Mouse (Mus musculus): ENCODE data around the gene Kctd14. TPM values are rescaled to one million over a fixed set of nuclear protein-coding genes. Genes with fewer than 3 reads are reported as not detected.
"Not testable (repeated sequence)": the region's sequence is repeated elsewhere in the genome, so short reads cannot be mapped to it uniquely, and the experiment has no call there.

Kctd14 gene
- not detected for polyA plus RNA-seq (2012; fragmentation: generic; extraction: Trizol)
- long read RNA-seq, experiment 1, partial matches to known transcripts: 0 of 1 reads
- long read RNA-seq, experiment 1, other reads (novel, unspliced or antisense): 1 of 1 reads
- long read RNA-seq, experiment 2: 0 reads

DNA sequence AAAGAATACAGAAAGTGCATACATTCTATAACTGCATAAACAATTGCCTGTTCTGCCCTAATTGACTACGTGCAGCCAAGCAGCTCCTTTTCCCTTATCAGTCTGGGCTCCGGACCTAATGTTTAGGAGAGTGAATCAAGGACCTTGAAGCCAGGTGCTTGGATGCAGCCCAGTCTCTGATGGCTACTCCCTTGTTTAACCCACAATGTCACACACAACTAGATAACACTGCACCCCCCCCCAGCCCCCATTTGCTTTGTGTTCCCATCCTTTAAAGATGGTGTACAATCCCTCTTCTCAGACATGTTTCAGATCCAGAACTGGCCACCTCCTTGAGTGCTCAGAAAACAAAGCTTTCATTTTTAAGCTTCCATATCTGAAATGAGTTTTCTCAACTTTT is at the start of gene Kctd14:
Gene Kctd14 (plus strand): TSS at position 301 of the 400 bp plus-strand sequence.
- H3K79me3 ChIP-seq (ENCODE audit: low read depth); H3K27me3 ChIP-seq (ENCODE audit: control insufficient read depth, insufficient read depth, insufficient read length); H3ac ChIP-seq (ENCODE audit: control insufficient read depth, insufficient read length, low read depth); H3K79me2 ChIP-seq (ENCODE audit: control insufficient read depth, insufficient read depth); H3K4me3 ChIP-seq (ENCODE audit: insufficient read depth, poor library complexity, severe bottlenecking); H3K36me3 ChIP-seq (ENCODE audit: control insufficient read depth, insufficient read depth): not testable (repeated sequence)

GRCm38 (mm10) chr7:97407145-97407544 is 44.0 kb upstream of the Kctd14 start:
- H3ac ChIP-seq (ENCODE audit: control insufficient read depth, insufficient read length, low read depth): no peak overlapping the region
- H3K79me3 ChIP-seq (ENCODE audit: low read depth): peaks cover 11% of the 10 kb centered on the region
- H3K79me2 ChIP-seq (ENCODE audit: control insufficient read depth, insufficient read depth): peaks cover 33% of the 10 kb centered on the region
- no peaks in the 10 kb centered on the region for H3K27me3 ChIP-seq (ENCODE audit: control insufficient read depth, insufficient read depth, insufficient read length)
- no peak overlapping the region for H3K4me3 ChIP-seq (ENCODE audit: insufficient read depth, poor library complexity, severe bottlenecking)
- peaks cover 3% of the 10 kb centered on the region for H3K36me3 ChIP-seq (ENCODE audit: control insufficient read depth, insufficient read depth)
- TF ChIP-seq MYOD1 (IDR thresholded peaks at IDR 0.05; ENCODE audit: control insufficient read depth, insufficient read length, low read depth) (no peak), CTCF (IDR thresholded peaks at IDR 0.05; ENCODE audit: control insufficient read depth, insufficient read depth, insufficient read length) (no peak), CEBPB (IDR thresholded peaks at IDR 0.05; ENCODE audit: low read depth) (no peak), FOSL1 (IDR thresholded peaks at IDR 0.05; ENCODE audit: insufficient read depth, low read length, poor library complexity, severe bottlenecking) (no peak), MAX (IDR thresholded peaks at IDR 0.05) (no peak), MYOG (IDR thresholded peaks at IDR 0.05; ENCODE audit: control insufficient read depth, extremely low read depth, insufficient read length) (no peak), USF1 (IDR thresholded peaks at IDR 0.05; ENCODE audit: low read depth) (no peak)

- Histone ChIP-seq H3K27me3 (ENCODE audit: control insufficient read depth, insufficient read depth, insufficient read length) (no peaks in the 10 kb centered on the region), H3K36me3 (ENCODE audit: control insufficient read depth, insufficient read depth) (peaks cover 3% of the 10 kb centered on the region), H3K4me3 (ENCODE audit: insufficient read depth, poor library complexity, severe bottlenecking) (no peak overlapping the region), H3K79me3 (ENCODE audit: low read depth) (no peaks in the 10 kb centered on the region), H3ac (ENCODE audit: control insufficient read depth, insufficient read length, low read depth) (no peak overlapping the region), H3K79me2 (ENCODE audit: control insufficient read depth, insufficient read depth) (no peaks in the 10 kb centered on the region)
- TF ChIP-seq MAX (IDR thresholded peaks at IDR 0.05): no peak
- TF ChIP-seq MYOD1 (IDR thresholded peaks at IDR 0.05; ENCODE audit: control insufficient read depth, insufficient read length, low read depth): no peak
- no peak for TF ChIP-seq FOSL1 (IDR thresholded peaks at IDR 0.05; ENCODE audit: insufficient read depth, low read length, poor library complexity, severe bottlenecking)
- TF ChIP-seq CTCF (IDR thresholded peaks at IDR 0.05; ENCODE audit: control insufficient read depth, insufficient read depth, insufficient read length): no peak
- no peak for TF ChIP-seq CEBPB (IDR thresholded peaks at IDR 0.05; ENCODE audit: low read depth)
- no peak for TF ChIP-seq USF1 (IDR thresholded peaks at IDR 0.05; ENCODE audit: low read depth)
- TF ChIP-seq MYOG (IDR thresholded peaks at IDR 0.05; ENCODE audit: control insufficient read depth, extremely low read depth, insufficient read length): no peak
Observed at GRCm38 (mm10) chr7:97411106-97411505, 40.0 kb upstream of the Kctd14 start.

- Histone ChIP-seq H3K79me2 (ENCODE audit: control insufficient read depth, insufficient read depth) (no peaks in the 10 kb centered on the region), H3K27me3 (ENCODE audit: control insufficient read depth, insufficient read depth, insufficient read length) (no peaks in the 10 kb centered on the region), H3K4me3 (ENCODE audit: insufficient read depth, poor library complexity, severe bottlenecking) (no peak overlapping the region), H3K36me3 (ENCODE audit: control insufficient read depth, insufficient read depth) (peaks cover 3% of the 10 kb centered on the region), H3ac (ENCODE audit: control insufficient read depth, insufficient read length, low read depth) (no peak overlapping the region), H3K79me3 (ENCODE audit: low read depth) (no peaks in the 10 kb centered on the region)
- TF ChIP-seq CEBPB (IDR thresholded peaks at IDR 0.05; ENCODE audit: low read depth) (no peak), CTCF (IDR thresholded peaks at IDR 0.05; ENCODE audit: control insufficient read depth, insufficient read depth, insufficient read length) (no peak), FOSL1 (IDR thresholded peaks at IDR 0.05; ENCODE audit: insufficient read depth, low read length, poor library complexity, severe bottlenecking) (no peak), USF1 (IDR thresholded peaks at IDR 0.05; ENCODE audit: low read depth) (no peak), MYOD1 (IDR thresholded peaks at IDR 0.05; ENCODE audit: control insufficient read depth, insufficient read length, low read depth) (no peak), MYOG (IDR thresholded peaks at IDR 0.05; ENCODE audit: control insufficient read depth, extremely low read depth, insufficient read length) (no peak), MAX (IDR thresholded peaks at IDR 0.05) (no peak)
Observed at GRCm38 (mm10) chr7:97411575-97411974, 39.5 kb upstream of the Kctd14 start.

DNA sequence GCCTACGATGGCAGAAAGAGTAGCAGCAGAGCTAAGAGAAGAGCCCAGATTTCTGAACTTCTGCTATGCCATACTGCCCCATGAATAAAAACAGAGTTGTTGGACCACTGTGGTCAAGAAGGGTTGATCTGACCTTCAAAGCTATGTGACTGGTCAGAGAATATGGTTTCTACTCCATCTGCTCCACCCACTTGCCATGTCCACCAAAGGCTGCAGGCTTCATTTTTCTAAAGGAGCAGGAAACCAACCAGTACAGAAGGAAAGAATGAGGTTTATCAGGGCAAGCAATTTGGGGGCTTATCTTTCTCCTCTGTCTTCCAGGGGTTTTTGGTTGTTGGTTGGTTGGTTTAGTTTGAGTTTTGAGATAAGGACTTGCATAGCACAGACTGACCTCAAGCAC is 37.1 kb upstream of the Kctd14 start:
- Histone ChIP-seq H3K27me3 (ENCODE audit: control insufficient read depth, insufficient read depth, insufficient read length) (no peaks in the 10 kb centered on the region), H3K79me2 (ENCODE audit: control insufficient read depth, insufficient read depth) (no peaks in the 10 kb centered on the region), H3ac (ENCODE audit: control insufficient read depth, insufficient read length, low read depth) (no peak overlapping the region), H3K79me3 (ENCODE audit: low read depth) (no peaks in the 10 kb centered on the region), H3K36me3 (ENCODE audit: control insufficient read depth, insufficient read depth) (peaks cover 3% of the 10 kb centered on the region), H3K4me3 (ENCODE audit: insufficient read depth, poor library complexity, severe bottlenecking) (no peak overlapping the region)
- TF ChIP-seq MYOG (IDR thresholded peaks at IDR 0.05; ENCODE audit: control insufficient read depth, extremely low read depth, insufficient read length) (no peak), CEBPB (IDR thresholded peaks at IDR 0.05; ENCODE audit: low read depth) (no peak), CTCF (IDR thresholded peaks at IDR 0.05; ENCODE audit: control insufficient read depth, insufficient read depth, insufficient read length) (no peak), MYOD1 (IDR thresholded peaks at IDR 0.05; ENCODE audit: control insufficient read depth, insufficient read length, low read depth) (no peak), FOSL1 (IDR thresholded peaks at IDR 0.05; ENCODE audit: insufficient read depth, low read length, poor library complexity, severe bottlenecking) (no peak)

- H3K79me2 ChIP-seq (ENCODE audit: control insufficient read depth, insufficient read depth): no peaks in the 10 kb centered on the region
- no peak overlapping the region for H3K4me3 ChIP-seq (ENCODE audit: insufficient read depth, poor library complexity, severe bottlenecking)
- TF ChIP-seq MAX (IDR thresholded peaks at IDR 0.05) (no peak), MYOG (IDR thresholded peaks at IDR 0.05; ENCODE audit: control insufficient read depth, extremely low read depth, insufficient read length) (no peak), MYOD1 (IDR thresholded peaks at IDR 0.05; ENCODE audit: control insufficient read depth, insufficient read length, low read depth) (no peak), CTCF (IDR thresholded peaks at IDR 0.05; ENCODE audit: control insufficient read depth, insufficient read depth, insufficient read length) (no peak), CEBPB (IDR thresholded peaks at IDR 0.05; ENCODE audit: low read depth) (no peak), USF1 (IDR thresholded peaks at IDR 0.05; ENCODE audit: low read depth) (no peak), FOSL1 (IDR thresholded peaks at IDR 0.05; ENCODE audit: insufficient read depth, low read length, poor library complexity, severe bottlenecking) (no peak)
- H3K79me3 ChIP-seq (ENCODE audit: low read depth): no peaks in the 10 kb centered on the region
- H3K27me3 ChIP-seq (ENCODE audit: control insufficient read depth, insufficient read depth, insufficient read length): no peaks in the 10 kb centered on the region
- H3ac ChIP-seq (ENCODE audit: control insufficient read depth, insufficient read length, low read depth): no peak overlapping the region
- H3K36me3 ChIP-seq (ENCODE audit: control insufficient read depth, insufficient read depth): peaks cover under 1% of the 10 kb centered on the region
Observed at GRCm38 (mm10) chr7:97414426-97414825, 36.7 kb upstream of the Kctd14 start.

Measured in C2C12 (cell line).